Mouse (Mus musculus) olfactory bulb, adult 2 months (tissue): Measurements from ENCODE around the gene Cyp8b1.

Source experiments
- CTCF ChIP-seq: fragments of 200-500 bp; IDR thresholded peaks from 2 replicates; pipeline ENCODE4 v1.5.1; 2012; ENCODE audit warnings: low read depth, mild to moderate bottlenecking, low read length, moderate library complexity; ENCODE audit not compliant: insufficient read depth
- POLR2A ChIP-seq: fragments of 200-500 bp; IDR thresholded peaks from 2 replicates; pipeline ENCODE4 v1.6.1; 2012; ENCODE audit warnings: mild to moderate bottlenecking, low read depth, low read length, moderate library complexity; ENCODE audit not compliant: insufficient read depth

DNA sequence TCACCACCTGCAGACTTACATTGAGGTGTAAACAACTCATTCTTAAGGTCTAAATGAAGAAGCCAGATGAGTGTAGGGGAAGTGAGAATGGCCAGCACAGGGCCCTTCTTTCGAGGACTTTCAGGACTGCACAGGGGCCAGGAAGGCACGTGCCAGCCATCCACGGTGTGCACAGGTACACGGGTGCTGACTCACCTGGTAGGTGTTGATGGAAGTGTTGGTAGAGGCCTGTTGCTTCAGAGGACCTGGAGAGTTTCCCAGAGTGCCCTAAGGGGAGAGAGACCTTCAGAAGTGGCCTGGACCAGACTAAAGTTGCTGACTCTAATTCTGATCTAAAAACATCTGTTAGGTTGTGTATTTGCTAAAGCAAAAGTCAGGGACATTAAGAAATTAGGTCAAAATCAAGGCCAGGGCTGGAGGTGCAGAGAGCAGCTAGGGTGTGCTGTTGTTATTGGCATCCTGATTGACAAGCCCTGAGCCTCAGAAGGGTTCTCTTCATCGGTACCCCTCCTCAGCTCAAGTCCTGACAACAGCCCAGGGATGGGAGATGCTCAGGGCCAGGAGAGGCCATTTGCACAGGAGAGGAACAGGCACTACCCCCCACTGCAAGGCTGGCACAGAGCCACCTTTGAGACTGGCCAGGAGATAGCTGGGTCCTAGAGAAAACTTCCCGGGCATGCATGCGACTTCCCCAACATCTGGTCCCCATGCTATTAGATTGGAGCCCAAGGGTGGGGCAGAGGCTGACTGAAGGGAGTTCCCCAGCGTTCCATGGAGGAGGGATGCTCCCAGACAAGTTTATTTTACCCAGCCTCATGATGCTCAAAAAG is 12.4 kb downstream of the Cyp8b1 start:
- TF ChIP-seq CTCF: no peak
- TF ChIP-seq POLR2A: no peak
